Mouse (Mus musculus) heart, embryonic 13.5 days (tissue): ENCODE measurements around the gene Rtn4. TPM values are rescaled to one million over a fixed set of nuclear protein-coding genes. Genes with fewer than 3 reads are reported as not detected.

ENCODE experiments used
- ATAC-seq: fragments of 200-750 bp; cut with Nextera tagmentation; 2 replicates; pipeline ENCODE4 v1.8.0; 2017; ENCODE audit warnings: moderate TSS enrichment; ENCODE audit not compliant: insufficient number of reproducible peaks, low FRiP score, low TSS enrichment; ENCODE audit errors: extremely low read depth
- H3K27ac ChIP-seq: fragments of 300-500 bp; sonication (generic); replicated peaks from 2 replicates; pipeline ENCODE4 v1.5.1; 2015; ENCODE audit warnings: moderate library complexity, mild to moderate bottlenecking, inconsistent platforms
- H3K27me3 ChIP-seq: fragments of 300-500 bp; sonication (generic); replicated peaks from 2 replicates; pipeline ENCODE4 v1.6.1; 2015; ENCODE audit warnings: mild to moderate bottlenecking, inconsistent platforms
- H3K36me3 ChIP-seq: fragments of 300-500 bp; sonication (generic); 2 replicates; pipeline ENCODE4 v1.6.1; 2015; ENCODE audit warnings: mild to moderate bottlenecking, inconsistent platforms
- H3K4me1 ChIP-seq: fragments of 300-500 bp; sonication (generic); 2 replicates; pipeline ENCODE4 v1.6.1; 2015; ENCODE audit warnings: inconsistent platforms
- H3K4me2 ChIP-seq: fragments of 300-500 bp; sonication (generic); 2 replicates; pipeline ENCODE4 v1.6.1; 2015; ENCODE audit warnings: inconsistent platforms, mild to moderate bottlenecking, moderate library complexity
- H3K4me3 ChIP-seq: fragments of 300-500 bp; sonication (generic); 2 replicates; pipeline ENCODE4 v1.5.1; 2015; ENCODE audit warnings: moderate library complexity, mild to moderate bottlenecking, inconsistent platforms
- H3K9ac ChIP-seq: fragments of 300-500 bp; sonication (generic); 2 replicates; pipeline ENCODE4 v1.6.1; 2015; ENCODE audit warnings: inconsistent platforms, mild to moderate bottlenecking, moderate library complexity
- H3K9me3 ChIP-seq: fragments of 300-500 bp; sonication (generic); 2 replicates; pipeline ENCODE4 v1.6.1; 2016; ENCODE audit warnings: inconsistent platforms
- WGBS: fragments of 180-500 bp; shearing (Covaris S2); methylation state at CpG from one replicate; pipeline ENCODE4 v1.1.7; 2015; ENCODE audit warnings: mixed read lengths; 5-methylcytosine and 5-hydroxymethylcytosine counted together
- polyA plus RNA-seq: library from polyadenylated mRNA; unstranded; fragments of >200 nt; fragmentation: Nextera tagmentation; extraction: Ambion mirVana; gene quantifications from 2 replicates; pipeline ENCODE4 v1.2.1, GENCODE M21; 2015

Rtn4 gene
- polyA plus RNA-seq, 1 experiment from 2014 or later: 56.7 TPM

GRCm38 (mm10) chr11:29766313-29766982, 73.7 kb downstream of the Rtn4 start:
- H3K36me3 ChIP-seq: no peaks in the 10 kb centered on the region
- no peak overlapping the region for H3K4me2 ChIP-seq
- no peaks in the 10 kb centered on the region for H3K27me3 ChIP-seq
- no peak overlapping the region for H3K9ac ChIP-seq
- no peak overlapping the region for H3K4me3 ChIP-seq
- WGBS: 73% methylated on average over 11 of the region's 11 CpGs
- H3K4me1 ChIP-seq: peaks cover 16% of the 10 kb centered on the region
- no peak overlapping the region for H3K27ac ChIP-seq
- no peak for ATAC-seq
- H3K9me3 ChIP-seq: no peaks in the 10 kb centered on the region

GRCm38 (mm10) chr11:29768523-29768922, 75.8 kb downstream of the Rtn4 start:
- H3K4me3 ChIP-seq: no peak overlapping the region
- ATAC-seq: no peak
- no peaks in the 10 kb centered on the region for H3K9me3 ChIP-seq
- H3K27ac ChIP-seq: no peak overlapping the region
- H3K4me2 ChIP-seq: no peak overlapping the region
- H3K9ac ChIP-seq: no peak overlapping the region
- H3K4me1 ChIP-seq: peaks cover 24% of the 10 kb centered on the region
- H3K27me3 ChIP-seq: no peaks in the 10 kb centered on the region
- H3K36me3 ChIP-seq: no peaks in the 10 kb centered on the region

- Histone ChIP-seq H3K9ac (0 out of 2 replicates have a peak overlapping the region, but pooled peaks have one; percentile 24), H3K36me3 (no peaks in the 10 kb centered on the region), H3K9me3 (no peaks in the 10 kb centered on the region), H3K27me3 (no peaks in the 10 kb centered on the region), H3K4me1 (peaks cover 36% of the 10 kb centered on the region), H3K4me3 (no peak overlapping the region), H3K4me2 (no peak overlapping the region), H3K27ac (peak overlapping the region; percentile 50)
- WGBS: 27% methylated on average over 3 of the region's 3 CpGs
- ATAC-seq: no peak
These were observed 78.1 kb downstream of the Rtn4 start for GRCm38 (mm10) chr11:29770666-29771400.

GRCm38 (mm10) chr11:29772279-29772678, 79.5 kb downstream of the Rtn4 start:
- peaks cover 38% of the 10 kb centered on the region for H3K4me1 ChIP-seq
- H3K27me3 ChIP-seq: no peaks in the 10 kb centered on the region
- no peak overlapping the region for H3K27ac ChIP-seq
- no peaks in the 10 kb centered on the region for H3K9me3 ChIP-seq
- H3K9ac ChIP-seq: no peak overlapping the region
- H3K4me3 ChIP-seq: no peak overlapping the region
- no peaks in the 10 kb centered on the region for H3K36me3 ChIP-seq
- WGBS: 35% methylated on average over 1 of the region's 1 CpGs
- H3K4me2 ChIP-seq: no peak overlapping the region
- no peak for ATAC-seq

- 40% methylated on average over 2 of the region's 2 CpGs for WGBS
- Histone ChIP-seq H3K4me1 (peaks cover 45% of the 10 kb centered on the region), H3K9me3 (no peaks in the 10 kb centered on the region), H3K36me3 (no peaks in the 10 kb centered on the region), H3K9ac (no peak overlapping the region), H3K4me2 (no peak overlapping the region), H3K27ac (no peak overlapping the region; the same call in 1 of the 2 replicates), H3K4me3 (no peak overlapping the region), H3K27me3 (no peaks in the 10 kb centered on the region)
- ATAC-seq: no peak
These were observed 81.5 kb downstream of the Rtn4 start for GRCm38 (mm10) chr11:29774296-29774695.

GRCm38 (mm10) chr11:29774760-29775159, 82.0 kb downstream of the Rtn4 start:
- Histone ChIP-seq H3K27me3 (no peaks in the 10 kb centered on the region), H3K27ac (no peak overlapping the region; the same call in 1 of the 2 replicates), H3K4me3 (no peak overlapping the region), H3K4me2 (no peak overlapping the region), H3K9ac (no peak overlapping the region), H3K4me1 (peaks cover 45% of the 10 kb centered on the region), H3K9me3 (no peaks in the 10 kb centered on the region), H3K36me3 (no peaks in the 10 kb centered on the region)
- 56% methylated on average over 2 of the region's 2 CpGs for WGBS
- ATAC-seq: no peak

GRCm38 (mm10) chr11:29777964-29778363, 85.2 kb downstream of the Rtn4 start:
- Histone ChIP-seq H3K9ac (no peak overlapping the region), H3K9me3 (no peaks in the 10 kb centered on the region), H3K36me3 (no peaks in the 10 kb centered on the region), H3K27me3 (no peaks in the 10 kb centered on the region), H3K27ac (peak overlapping the region; percentile 87), H3K4me1 (peaks cover 25% of the 10 kb centered on the region), H3K4me3 (no peak overlapping the region), H3K4me2 (no peak overlapping the region)
- peak; percentile 66; the same call in 1 of the 2 replicates for ATAC-seq

GRCm38 (mm10) chr11:29778936-29779335, 86.2 kb downstream of the Rtn4 start:
- Histone ChIP-seq H3K36me3 (no peaks in the 10 kb centered on the region), H3K9ac (no peak overlapping the region), H3K27ac (peak overlapping the region; percentile 87), H3K4me2 (no peak overlapping the region), H3K4me1 (peaks cover 23% of the 10 kb centered on the region), H3K9me3 (no peaks in the 10 kb centered on the region), H3K27me3 (no peaks in the 10 kb centered on the region), H3K4me3 (no peak overlapping the region)
- no peak for ATAC-seq
- WGBS: 77% methylated on average over 3 of the region's 3 CpGs

GRCm38 (mm10) chr11:29779409-29780026, 86.8 kb downstream of the Rtn4 start:
- H3K4me3 ChIP-seq: no peak overlapping the region
- H3K4me2 ChIP-seq: no peak overlapping the region
- ATAC-seq: no peak
- no peaks in the 10 kb centered on the region for H3K27me3 ChIP-seq
- no peak overlapping the region for H3K27ac ChIP-seq
- no peak overlapping the region for H3K9ac ChIP-seq
- H3K9me3 ChIP-seq: no peaks in the 10 kb centered on the region
- H3K4me1 ChIP-seq: peaks cover 18% of the 10 kb centered on the region
- no peaks in the 10 kb centered on the region for H3K36me3 ChIP-seq
- 55% methylated on average over 2 of the region's 2 CpGs for WGBS

GRCm38 (mm10) chr11:29786583-29787219, 94.0 kb downstream of the Rtn4 start:
- Histone ChIP-seq H3K27me3 (no peaks in the 10 kb centered on the region), H3K4me1 (peaks cover 15% of the 10 kb centered on the region), H3K9ac (no peak overlapping the region), H3K36me3 (no peaks in the 10 kb centered on the region), H3K9me3 (no peaks in the 10 kb centered on the region), H3K27ac (no peak overlapping the region), H3K4me3 (no peak overlapping the region), H3K4me2 (no peak overlapping the region)
- WGBS: 73% methylated on average over 6 of the region's 6 CpGs
- no peak for ATAC-seq

- no peaks in the 10 kb centered on the region for H3K36me3 ChIP-seq
- H3K4me2 ChIP-seq: no peak overlapping the region
- H3K9ac ChIP-seq: no peak overlapping the region
- peaks cover 13% of the 10 kb centered on the region for H3K4me1 ChIP-seq
- ATAC-seq: no peak
- no peaks in the 10 kb centered on the region for H3K9me3 ChIP-seq
- H3K27ac ChIP-seq: no peak overlapping the region
- H3K4me3 ChIP-seq: no peak overlapping the region
- 13% methylated on average over 5 of the region's 5 CpGs for WGBS
- H3K27me3 ChIP-seq: no peaks in the 10 kb centered on the region
These were observed 94.7 kb downstream of the Rtn4 start for GRCm38 (mm10) chr11:29787473-29787872.
